Mouse (Mus musculus): ENCODE data around the gene Gm49392. TPM values are rescaled to one million over a fixed set of nuclear protein-coding genes. Genes with fewer than 3 reads are reported as not detected.

The Gm49392 gene
- polyA plus RNA-seq, 1 experiment from 2014 or later, result not detected

GRCm38 (mm10) chr13:60820486-60821175, 76.1 kb downstream of the Gm49392 start:
- 61% methylated on average over 3 of the region's 3 CpGs for WGBS
- Histone ChIP-seq H3K27me3 (ENCODE audit: control insufficient read depth, insufficient read depth, low read length) (no peaks in the 10 kb centered on the region), H3K4me3 (ENCODE audit: control insufficient read depth in 1 of 2, insufficient read depth in 1 of 2, low read depth in 1 of 2, low read length in 2 of 2) (no peak overlapping the region), H3K4me2 (ENCODE audit: low read length) (no peak overlapping the region), H3K36me3 (ENCODE audit: control insufficient read depth, insufficient read depth, low read length) (no peaks in the 10 kb centered on the region), H3K27ac (replicated peaks in 1 of 2; ENCODE audit: control insufficient read depth in 1 of 2, insufficient read depth in 1 of 2, low read depth in 2 of 2, low read length in 2 of 2) (no peak overlapping the region), H3K9ac (ENCODE audit: low read length) (no peak overlapping the region), H3K9me3 (ENCODE audit: control insufficient read depth, low read length) (no peaks in the 10 kb centered on the region), H3K4me1 (ENCODE audit: control insufficient read depth in 2 of 2, insufficient read depth in 2 of 2, low read length in 2 of 2) (no peaks in the 10 kb centered on the region)
- no peak for ATAC-seq (ENCODE audit: insufficient number of reproducible peaks, insufficient read depth, low FRiP score, low read depth)

GRCm38 (mm10) chr13:60819469-60819868, 77.2 kb downstream of the Gm49392 start:
- Histone ChIP-seq H3K4me1 (ENCODE audit: control insufficient read depth in 2 of 2, insufficient read depth in 2 of 2, low read length in 2 of 2) (no peaks in the 10 kb centered on the region), H3K36me3 (ENCODE audit: control insufficient read depth, insufficient read depth, low read length) (no peaks in the 10 kb centered on the region), H3K9me3 (ENCODE audit: control insufficient read depth, low read length) (no peaks in the 10 kb centered on the region), H3K4me3 (ENCODE audit: control insufficient read depth in 1 of 2, insufficient read depth in 1 of 2, low read depth in 1 of 2, low read length in 2 of 2) (no peak overlapping the region), H3K27me3 (ENCODE audit: control insufficient read depth, insufficient read depth, low read length) (no peaks in the 10 kb centered on the region), H3K9ac (ENCODE audit: low read length) (no peak overlapping the region), H3K27ac (replicated peaks in 1 of 2; ENCODE audit: control insufficient read depth in 1 of 2, insufficient read depth in 1 of 2, low read depth in 2 of 2, low read length in 2 of 2) (no peak overlapping the region), H3K4me2 (ENCODE audit: low read length) (no peak overlapping the region)
- ATAC-seq (ENCODE audit: insufficient number of reproducible peaks, insufficient read depth, low FRiP score, low read depth), result no peak
- 9% methylated on average over 7 of the region's 7 CpGs for WGBS

GRCm38 (mm10) chr13:60813722-60814121, 83.0 kb downstream of the Gm49392 start:
- H3K27me3 ChIP-seq (ENCODE audit: control insufficient read depth, insufficient read depth, low read length), result no peaks in the 10 kb centered on the region
- no peak overlapping the region for H3K27ac ChIP-seq (replicated peaks in 1 of 2; ENCODE audit: control insufficient read depth in 1 of 2, insufficient read depth in 1 of 2, low read depth in 2 of 2, low read length in 2 of 2)
- ATAC-seq (ENCODE audit: insufficient number of reproducible peaks, insufficient read depth, low FRiP score, low read depth), result no peak
- no peaks in the 10 kb centered on the region for H3K9me3 ChIP-seq (ENCODE audit: control insufficient read depth, low read length)
- no peak overlapping the region for H3K4me3 ChIP-seq (ENCODE audit: control insufficient read depth in 1 of 2, insufficient read depth in 1 of 2, low read depth in 1 of 2, low read length in 2 of 2)
- 44% methylated on average over 1 of the region's 1 CpGs for WGBS
- no peaks in the 10 kb centered on the region for H3K36me3 ChIP-seq (ENCODE audit: control insufficient read depth, insufficient read depth, low read length)
- no peak overlapping the region for H3K4me2 ChIP-seq (ENCODE audit: low read length)
- no peaks in the 10 kb centered on the region for H3K4me1 ChIP-seq (ENCODE audit: control insufficient read depth in 2 of 2, insufficient read depth in 2 of 2, low read length in 2 of 2)
- no peak overlapping the region for H3K9ac ChIP-seq (ENCODE audit: low read length)

GRCm38 (mm10) chr13:60812768-60813167, 83.9 kb downstream of the Gm49392 start:
- H3K9me3 ChIP-seq (ENCODE audit: control insufficient read depth, low read length), result no peaks in the 10 kb centered on the region
- H3K4me1 ChIP-seq (ENCODE audit: control insufficient read depth in 2 of 2, insufficient read depth in 2 of 2, low read length in 2 of 2), result no peaks in the 10 kb centered on the region
- no peak overlapping the region for H3K27ac ChIP-seq (replicated peaks in 1 of 2; ENCODE audit: control insufficient read depth in 1 of 2, insufficient read depth in 1 of 2, low read depth in 2 of 2, low read length in 2 of 2)
- no peak overlapping the region for H3K4me2 ChIP-seq (ENCODE audit: low read length)
- no peaks in the 10 kb centered on the region for H3K27me3 ChIP-seq (ENCODE audit: control insufficient read depth, insufficient read depth, low read length)
- ATAC-seq (ENCODE audit: insufficient number of reproducible peaks, insufficient read depth, low FRiP score, low read depth), result no peak
- no peaks in the 10 kb centered on the region for H3K36me3 ChIP-seq (ENCODE audit: control insufficient read depth, insufficient read depth, low read length)
- H3K9ac ChIP-seq (ENCODE audit: low read length), result no peak overlapping the region
- H3K4me3 ChIP-seq (ENCODE audit: control insufficient read depth in 1 of 2, insufficient read depth in 1 of 2, low read depth in 1 of 2, low read length in 2 of 2), result no peak overlapping the region
- WGBS, result 55% methylated on average over 6 of the region's 6 CpGs

- ATAC-seq (ENCODE audit: insufficient number of reproducible peaks, insufficient read depth, low FRiP score, low read depth), result no peak
- no peaks in the 10 kb centered on the region for H3K9me3 ChIP-seq (ENCODE audit: control insufficient read depth, low read length)
- WGBS, result 31% methylated on average over 2 of the region's 2 CpGs
Observed at GRCm38 (mm10) chr13:60809690-60810089, 87.0 kb downstream of the Gm49392 start.

GRCm38 (mm10) chr13:60802749-60803148, 93.9 kb downstream of the Gm49392 start, which contains the start of gene Ctsll3:
TSS of gene Ctsll3 (minus strand) at chr13:60802849.
- H3K9me3 ChIP-seq (ENCODE audit: control insufficient read depth, low read length), result no peaks in the 10 kb centered on the region
- 52% methylated on average over 1 of the region's 1 CpGs for WGBS
- no peak for ATAC-seq (ENCODE audit: insufficient number of reproducible peaks, insufficient read depth, low FRiP score, low read depth)
- no peak within 1 kb of the TSS for H3K4me2 ChIP-seq (ENCODE audit: low read length)
- no peak within 1 kb of the TSS for H3K4me3 ChIP-seq (ENCODE audit: control insufficient read depth in 1 of 2, insufficient read depth in 1 of 2, low read depth in 1 of 2, low read length in 2 of 2)
- H3K36me3 ChIP-seq (ENCODE audit: control insufficient read depth, insufficient read depth, low read length), result no peaks in the 10 kb centered on the region
- H3K27ac ChIP-seq (replicated peaks in 1 of 2; ENCODE audit: control insufficient read depth in 1 of 2, insufficient read depth in 1 of 2, low read depth in 2 of 2, low read length in 2 of 2), result no peak within 1 kb of the TSS
- no peak within 1 kb of the TSS for H3K9ac ChIP-seq (ENCODE audit: low read length)
- no peaks in the 10 kb centered on the region for H3K27me3 ChIP-seq (ENCODE audit: control insufficient read depth, insufficient read depth, low read length)
- H3K4me1 ChIP-seq (ENCODE audit: control insufficient read depth in 2 of 2, insufficient read depth in 2 of 2, low read length in 2 of 2), result no peaks in the 10 kb centered on the region

More at GRCm38 (mm10) chr13:60809690-60810089, 87.0 kb downstream of the Gm49392 start:
- no peak overlapping the region for H3K9ac ChIP-seq (ENCODE audit: low read length)
- H3K4me1 ChIP-seq (ENCODE audit: control insufficient read depth in 2 of 2, insufficient read depth in 2 of 2, low read length in 2 of 2), result no peaks in the 10 kb centered on the region
- no peak overlapping the region for H3K4me3 ChIP-seq (ENCODE audit: control insufficient read depth in 1 of 2, insufficient read depth in 1 of 2, low read depth in 1 of 2, low read length in 2 of 2)
- H3K4me2 ChIP-seq (ENCODE audit: low read length), result no peak overlapping the region
- no peaks in the 10 kb centered on the region for H3K36me3 ChIP-seq (ENCODE audit: control insufficient read depth, insufficient read depth, low read length)
- no peak overlapping the region for H3K27ac ChIP-seq (replicated peaks in 1 of 2; ENCODE audit: control insufficient read depth in 1 of 2, insufficient read depth in 1 of 2, low read depth in 2 of 2, low read length in 2 of 2)
- H3K27me3 ChIP-seq (ENCODE audit: control insufficient read depth, insufficient read depth, low read length), result no peaks in the 10 kb centered on the region

Other genes with a start within 250 kb of the Gm49392 start
- not detected in 2 replicates for gene BC051665, start 110.5 kb downstream of the Gm49392 start, polyA plus RNA-seq (2014; fragmentation: Nextera tagmentation; extraction: Ambion mirVana)
- not detected in 2 replicates for gene Ctsll3, start 94.0 kb downstream of the Gm49392 start, polyA plus RNA-seq (2014; fragmentation: Nextera tagmentation; extraction: Ambion mirVana)
- 0.30 TPM in 1 of 2 replicates, not detected in the other for gene 4930486L24Rik, start 32.4 kb downstream of the Gm49392 start, polyA plus RNA-seq (2014; fragmentation: Nextera tagmentation; extraction: Ambion mirVana)
- 7.1 and 8.5 TPM in 2 replicates for gene Ctla2b, start 553 bp upstream of the Gm49392 start, polyA plus RNA-seq (2014; fragmentation: Nextera tagmentation; extraction: Ambion mirVana)
- not detected in 2 replicates for gene Tpbpb, start 8.0 kb upstream of the Gm49392 start, polyA plus RNA-seq (2014; fragmentation: Nextera tagmentation; extraction: Ambion mirVana)
- not detected in 2 replicates for gene Gm49393, start 38.7 kb upstream of the Gm49392 start, polyA plus RNA-seq (2014; fragmentation: Nextera tagmentation; extraction: Ambion mirVana)
- gene Gm49391, start 39.7 kb upstream of the Gm49392 start, polyA plus RNA-seq (2014; fragmentation: Nextera tagmentation; extraction: Ambion mirVana), result 4.1 and 6.9 TPM in 2 replicates
- 92.7 and 107 TPM in 2 replicates for gene Ctla2a, start 39.7 kb upstream of the Gm49392 start, polyA plus RNA-seq (2014; fragmentation: Nextera tagmentation; extraction: Ambion mirVana)
- gene Tpbpa, start 45.1 kb upstream of the Gm49392 start, polyA plus RNA-seq (2014; fragmentation: Nextera tagmentation; extraction: Ambion mirVana), result not detected in 2 replicates
- 0.20 TPM in 1 of 2 replicates, not detected in the other for gene Ctsj, start 109.1 kb upstream of the Gm49392 start, polyA plus RNA-seq (2014; fragmentation: Nextera tagmentation; extraction: Ambion mirVana)
- gene Ctsq, start 143.7 kb upstream of the Gm49392 start, polyA plus RNA-seq (2014; fragmentation: Nextera tagmentation; extraction: Ambion mirVana), result not detected in 2 replicates